Mouse (Mus musculus) gastrocnemius, adult 2 months (tissue): ENCODE data around the gene Alkbh1. TPM values are rescaled to one million over a fixed set of nuclear protein-coding genes. Genes with fewer than 3 reads are reported as not detected.

ENCODE experiments used
- DNase-seq: peaks from one replicate; pipeline ENCODE4 v3.0.0; 2022
- H3K27ac ChIP-seq: fragments of 200-600 bp; 2 replicates; pipeline ENCODE4 v1.8.1; 2022; ENCODE audit warnings: mild to moderate bottlenecking
- H3K4me3 ChIP-seq: fragments of 200-600 bp; 2 replicates; pipeline ENCODE4 v1.8.1; 2022; ENCODE audit warnings: mild to moderate bottlenecking, moderate library complexity
- CTCF ChIP-seq: fragments of 200-600 bp; IDR thresholded peaks from 2 replicates; pipeline ENCODE4 v1.8.1; 2022; ENCODE audit warnings: antibody characterized with exemption, mild to moderate bottlenecking, moderate library complexity
- intact Hi-C: fragments of 180-260 bp; cut with DNase I; formaldehyde crosslinking; loops from one replicate; pipeline ENCODE4 v1.15.1; 2025
- total RNA-seq, 2 experiments: library from RNA; stranded (reverse); gene quantifications; 2 replicates each; pipeline ENCODE4 v1.2.3; 2021

Gene Alkbh1
- total RNA-seq, 2 experiments from 2014 or later = 6.4 to 8.3 TPM

DNA sequence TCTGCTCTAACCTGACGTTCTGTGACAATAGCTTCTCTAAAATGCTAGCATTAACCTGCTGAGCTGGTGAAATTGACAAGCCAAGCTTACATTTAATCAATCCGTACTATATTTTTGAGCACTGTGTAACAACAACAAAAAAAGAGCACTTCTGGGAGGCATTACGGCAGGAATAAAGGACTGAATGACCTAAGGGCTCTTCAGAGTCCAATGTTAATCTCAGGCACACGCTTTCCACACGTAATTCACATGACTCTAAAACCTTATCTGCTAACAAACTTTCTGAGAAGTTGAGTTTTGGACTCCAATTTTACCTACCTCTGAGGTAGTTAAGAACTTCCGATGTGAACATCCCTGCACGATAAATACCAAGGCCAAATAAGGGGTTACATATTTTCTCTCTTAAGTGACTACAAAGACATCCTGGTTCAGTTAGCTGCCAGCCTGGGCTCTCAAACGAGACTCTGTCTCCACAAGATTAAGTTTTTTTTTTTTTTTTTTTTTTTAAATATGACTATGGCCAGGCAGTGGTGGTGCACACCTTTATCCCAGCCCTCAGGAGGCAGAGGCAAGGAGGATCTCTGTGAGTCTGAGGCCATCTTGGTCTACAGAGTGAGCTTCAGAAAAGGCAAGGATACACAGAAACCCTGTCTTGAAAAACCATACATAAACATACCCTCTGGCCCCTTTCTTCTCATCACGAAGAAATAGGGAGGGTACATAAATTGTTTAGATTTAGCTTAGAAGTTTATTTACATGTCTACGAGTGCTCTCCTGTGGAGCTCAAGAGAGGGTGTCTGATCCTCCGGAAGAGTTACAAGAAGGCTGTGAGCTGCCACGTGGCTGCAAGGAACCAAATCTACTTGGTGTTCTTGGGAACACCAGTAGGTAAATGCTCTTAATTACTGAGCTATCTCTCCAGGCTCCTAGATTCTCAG, 1.4 kb downstream of the Alkbh1 start:
- no peak for DNase-seq
- Histone ChIP-seq H3K4me3 (peak overlapping the region; percentile 92), H3K27ac (peak overlapping the region; percentile 90)
- no peak for TF ChIP-seq CTCF
- intact Hi-C loops = no loop called here

- intact Hi-C loops = no loop called here
- DNase-seq = no peak
- H3K4me3 ChIP-seq = no peak overlapping the region
- no peak overlapping the region for H3K27ac ChIP-seq
- no peak for TF ChIP-seq CTCF
Observed at GRCm38 (mm10) chr12:87428885-87429284, 14.9 kb downstream of the Alkbh1 start.

DNA sequence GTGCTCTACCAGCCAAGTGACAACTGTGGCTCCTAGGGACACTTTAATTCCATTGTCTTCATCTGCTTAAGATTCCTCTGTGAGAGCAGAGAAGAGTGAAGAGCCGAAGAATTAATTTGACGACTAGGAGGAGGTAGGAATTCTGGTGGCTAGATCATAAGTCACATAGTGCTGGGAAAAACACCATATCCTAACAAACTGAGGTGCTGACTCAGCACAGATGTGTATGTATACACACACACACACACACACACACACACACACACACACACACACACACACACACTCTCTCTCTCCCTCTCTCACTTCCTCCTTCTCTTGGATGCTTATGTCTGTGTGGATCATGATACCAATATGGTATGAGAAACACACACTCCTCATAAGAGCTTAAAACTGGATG, 15.5 kb downstream of the Alkbh1 start:
- intact Hi-C loops = no loop called here

GRCm38 (mm10) chr12:87426354-87427031, 17.3 kb downstream of the Alkbh1 start:
- no peak overlapping the region for H3K27ac ChIP-seq
- no peak for TF ChIP-seq CTCF
- intact Hi-C loops = no loop called here
- no peak for DNase-seq
- no peak overlapping the region for H3K4me3 ChIP-seq

More for the DNA sequence above, 15.5 kb downstream of the Alkbh1 start:
- Histone ChIP-seq H3K27ac (no peak overlapping the region), H3K4me3 (no peak overlapping the region)
- DNase-seq = no peak
- TF ChIP-seq CTCF = no peak

DNA sequence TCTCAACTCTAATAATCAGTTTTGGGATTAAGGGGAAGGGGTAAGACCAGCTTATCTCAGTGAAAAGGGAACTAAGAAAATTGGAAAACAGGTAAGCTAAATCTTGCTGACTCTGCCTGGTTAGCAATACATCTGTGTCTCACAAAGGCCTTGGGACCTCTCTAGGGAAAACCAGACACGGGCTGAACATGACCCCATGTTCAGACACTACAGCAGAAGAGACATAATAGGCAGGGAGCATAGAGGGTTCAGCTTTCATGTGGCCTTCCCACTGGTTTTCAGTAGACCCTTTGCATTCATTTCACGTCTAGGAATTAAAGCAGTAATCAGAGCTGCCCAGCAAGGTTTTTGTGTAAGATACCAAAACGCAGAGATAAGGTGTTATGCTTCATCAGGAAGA, 19.3 kb downstream of the Alkbh1 start:
- no peak for DNase-seq
- TF ChIP-seq CTCF = no peak
- intact Hi-C loops = no loop called here
- Histone ChIP-seq H3K4me3 (no peak overlapping the region), H3K27ac (no peak overlapping the region)

DNA sequence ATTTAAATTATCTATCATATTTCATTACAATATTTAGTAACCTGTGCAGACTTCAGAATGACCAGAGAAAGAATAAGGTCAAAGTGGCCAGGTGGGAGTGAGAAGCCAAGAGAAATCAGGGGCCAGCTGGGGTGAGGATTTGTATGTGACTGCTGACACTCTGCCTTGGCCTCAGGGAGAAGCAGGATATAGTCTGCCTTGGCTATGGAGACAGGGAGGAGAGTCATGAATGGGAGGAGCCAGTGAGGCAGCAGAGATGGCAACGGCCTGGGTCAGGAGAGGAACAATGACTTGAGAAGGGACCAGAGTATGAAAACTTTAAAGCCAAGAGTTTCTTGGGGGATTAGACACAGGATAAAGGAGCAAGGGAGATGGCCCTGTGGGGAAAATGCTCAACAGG, 20.1 kb downstream of the Alkbh1 start:
- no peak for TF ChIP-seq CTCF
- DNase-seq = no peak
- no peak overlapping the region for H3K4me3 ChIP-seq
- intact Hi-C loops = no loop called here
- no peak overlapping the region for H3K27ac ChIP-seq

GRCm38 (mm10) chr12:87421708-87422507, 21.9 kb downstream of the Alkbh1 start:
- no peak for TF ChIP-seq CTCF
- intact Hi-C loops = no loop called here
- DNase-seq = no peak
- H3K4me3 ChIP-seq = no peak overlapping the region
- H3K27ac ChIP-seq = no peak overlapping the region

GRCm38 (mm10) chr12:87419974-87420485, 23.8 kb downstream of the Alkbh1 start:
- intact Hi-C loops = loop anchor here (5.0 kb wide), 1 partner anchor 153 kb away; the partner anchor contains the start of genes Ahsa1 and Vipas39

DNA sequence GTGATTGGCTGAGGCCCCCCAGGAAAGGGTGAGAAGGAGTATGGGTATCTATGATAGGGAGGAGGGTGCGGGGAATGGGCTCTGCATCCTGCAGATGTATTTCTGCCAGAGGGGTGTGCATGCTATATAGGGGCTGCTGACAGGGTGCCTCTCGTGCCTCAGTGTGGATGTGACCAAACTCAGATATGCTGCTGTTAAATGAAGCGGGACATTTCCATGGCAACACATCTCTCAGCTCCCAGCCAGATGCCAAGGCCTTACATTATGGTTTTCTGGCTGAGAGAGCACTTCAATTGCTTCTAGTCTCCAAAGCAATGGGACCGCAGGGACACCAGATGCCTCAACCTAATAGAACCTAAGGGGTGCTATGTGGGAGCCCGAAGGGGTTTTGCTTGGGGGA, 24.9 kb downstream of the Alkbh1 start:
- Histone ChIP-seq H3K4me3 (no peak overlapping the region), H3K27ac (no peak overlapping the region)
- intact Hi-C loops = loop anchor here (5.0 kb wide), 1 partner anchor 152 kb away; the partner anchor contains the start of genes Ahsa1 and Vipas39
- no peak for TF ChIP-seq CTCF
- DNase-seq = no peak

More at GRCm38 (mm10) chr12:87419974-87420485, 23.8 kb downstream of the Alkbh1 start:
- DNase-seq = no peak
- TF ChIP-seq CTCF = no peak
- no peak overlapping the region for H3K27ac ChIP-seq
- no peak overlapping the region for H3K4me3 ChIP-seq

GRCm38 (mm10) chr12:87416690-87417089, 27.1 kb downstream of the Alkbh1 start:
- Histone ChIP-seq H3K4me3 (no peak overlapping the region), H3K27ac (no peak overlapping the region)
- DNase-seq = peak; percentile 56
- TF ChIP-seq CTCF = peak; percentile 74
- intact Hi-C loops = loop anchor here (5.0 kb wide), 1 partner anchor 149 kb away; the partner anchor contains the start of genes Ahsa1 and Vipas39

DNA sequence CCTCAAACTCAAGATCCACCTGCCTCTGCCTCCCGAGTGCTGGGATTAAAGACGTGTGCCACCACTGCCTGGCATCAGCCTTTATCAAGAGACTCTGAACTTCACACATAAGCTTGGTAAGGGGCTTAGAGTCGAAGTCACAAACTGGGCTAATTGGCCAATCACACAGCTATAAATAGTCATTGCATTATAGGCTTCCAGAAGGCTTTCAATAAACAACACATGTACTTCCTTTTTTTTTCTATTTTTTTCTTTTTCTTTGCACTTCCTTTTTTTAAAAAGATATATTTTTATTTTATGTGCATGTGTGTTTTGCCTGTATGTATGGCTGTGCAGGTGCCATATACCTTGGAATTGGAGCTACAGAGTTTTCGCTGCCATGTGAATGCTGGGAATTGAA, 28.5 kb downstream of the Alkbh1 start:
- DNase-seq = no peak
- Histone ChIP-seq H3K27ac (no peak overlapping the region), H3K4me3 (no peak overlapping the region)
- TF ChIP-seq CTCF = no peak
- intact Hi-C loops = loop anchor here (5.0 kb wide), 1 partner anchor 148 kb away; the partner anchor contains the start of genes Ahsa1 and Vipas39

DNA sequence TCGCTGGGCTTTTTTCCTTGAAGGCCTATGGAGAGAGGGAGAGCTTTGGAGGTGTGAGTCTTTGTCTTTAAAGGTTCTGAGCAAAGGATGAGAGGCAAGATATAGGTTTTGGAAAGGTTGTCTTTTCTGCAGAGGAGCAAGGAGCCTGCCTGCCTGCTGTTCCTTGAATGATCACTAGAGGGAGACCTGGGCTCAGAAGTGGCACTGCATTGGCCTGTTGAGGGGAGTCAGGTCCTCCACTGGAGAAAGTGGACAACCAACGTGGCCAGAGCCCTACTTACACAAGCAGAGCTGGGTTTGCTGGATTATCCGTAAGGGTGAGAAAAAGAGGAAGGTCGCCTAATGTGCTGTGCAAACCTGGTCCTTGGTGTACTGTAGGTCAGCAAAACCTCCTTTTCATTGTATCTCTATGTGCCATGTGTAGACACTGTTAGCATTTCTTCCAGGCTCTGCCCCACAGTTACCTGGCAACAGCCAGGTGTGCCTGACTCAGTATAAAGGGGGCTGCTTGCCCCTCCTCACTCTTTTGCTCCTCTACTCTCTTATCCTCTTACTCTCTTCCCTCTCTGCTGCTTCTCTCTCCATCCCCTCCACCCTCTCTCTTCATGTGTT, 30.5 kb downstream of the Alkbh1 start:
- DNase-seq = peak; percentile 69
- intact Hi-C loops = no loop called here
- H3K27ac ChIP-seq = no peak overlapping the region
- TF ChIP-seq CTCF = peak; percentile 95
- no peak overlapping the region for H3K4me3 ChIP-seq
